Mouse (Mus musculus): ENCODE measurements around the gene Ankdd1a. TPM values are rescaled to one million over a fixed set of nuclear protein-coding genes. Genes with fewer than 3 reads are reported as not detected.

The Ankdd1a gene
- polyA plus RNA-seq, 1 experiment from 2014 or later = 0.14 TPM

DNA sequence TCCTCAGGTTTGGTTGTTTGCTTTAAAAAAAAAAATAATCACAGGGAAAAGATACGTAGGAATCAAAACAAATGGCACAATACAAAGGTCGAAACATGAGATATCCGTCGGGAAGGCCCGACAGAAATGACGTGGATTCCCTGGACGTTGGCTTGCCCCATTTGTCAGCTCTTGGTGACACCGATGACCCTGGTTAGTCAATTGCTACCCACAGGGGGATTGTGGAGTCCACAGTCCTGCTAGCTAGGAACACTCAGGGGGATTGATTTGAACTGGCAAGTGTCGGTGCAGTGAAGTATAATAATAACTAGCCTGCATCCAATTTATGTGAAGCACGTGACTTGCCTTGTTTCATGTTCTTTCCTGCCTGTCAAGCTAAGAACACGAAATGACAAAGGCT, 52.3 kb downstream of the Ankdd1a start:
- 34% methylated on average over 11 of the region's 11 CpGs for WGBS
- ATAC-seq (replicated peaks; ENCODE audit: low FRiP score, low read depth) (no peak), DNase-seq (ENCODE audit: low spot score) (no peak)
- Histone ChIP-seq H3K9ac (ENCODE audit: low read depth, low read length) (no peak overlapping the region), H3K9me3 (replicated peaks; ENCODE audit: low read length) (no peaks in the 10 kb centered on the region), H3K27me3 (ENCODE audit: insufficient read depth, low read length) (no peaks in the 10 kb centered on the region), H3K4me3 (replicated peaks; ENCODE audit: low read depth, low read length) (no peak overlapping the region), H3K27ac (no peak overlapping the region), H3K4me2 (ENCODE audit: low read length) (no peak overlapping the region), H3K4me1 (replicated peaks; ENCODE audit: insufficient read depth, low read length) (no peaks in the 10 kb centered on the region), H3K36me3 (ENCODE audit: insufficient read depth, low read length) (peaks cover 26% of the 10 kb centered on the region; the same call in 1 of the 2 replicates)
- no peak for TF ChIP-seq CTCF (IDR thresholded peaks at IDR 0.05; ENCODE audit: low read depth)

DNA sequence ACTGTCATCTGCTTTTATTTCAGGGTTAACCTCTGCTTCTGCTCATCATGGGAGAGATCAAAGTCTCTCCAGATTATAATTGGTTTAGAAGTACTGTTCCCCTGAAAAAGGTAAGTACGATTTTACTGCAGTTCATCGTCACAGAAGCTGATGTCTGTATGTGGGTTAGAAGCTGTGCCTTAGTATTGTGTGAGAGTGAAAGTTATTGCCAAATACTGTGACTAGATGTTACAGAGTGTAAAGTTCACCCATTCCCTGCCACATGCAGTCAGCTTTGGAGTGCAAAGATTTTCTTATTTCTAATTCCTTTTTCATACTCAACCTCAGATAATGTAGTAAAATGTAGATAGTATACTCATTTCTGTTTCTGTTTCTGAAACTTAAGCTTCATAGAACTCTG, 54.8 kb downstream of the Ankdd1a start:
- 98% methylated on average over 2 of the region's 2 CpGs for WGBS
- Histone ChIP-seq H3K4me1 (replicated peaks; ENCODE audit: insufficient read depth, low read length) (peaks cover 11% of the 10 kb centered on the region; the same call in 1 of the 2 replicates), H3K9me3 (replicated peaks; ENCODE audit: low read length) (no peaks in the 10 kb centered on the region), H3K27me3 (ENCODE audit: insufficient read depth, low read length) (no peaks in the 10 kb centered on the region), H3K4me3 (replicated peaks; ENCODE audit: low read depth, low read length) (no peak overlapping the region), H3K4me2 (ENCODE audit: low read length) (no peak overlapping the region), H3K36me3 (ENCODE audit: insufficient read depth, low read length) (peaks cover 18% of the 10 kb centered on the region; the same call in 1 of the 2 replicates), H3K9ac (ENCODE audit: low read depth, low read length) (no peak overlapping the region), H3K27ac (no peak overlapping the region)
- DNase-seq (ENCODE audit: low spot score) (no peak), ATAC-seq (replicated peaks; ENCODE audit: low FRiP score, low read depth) (no peak)
- no peak for TF ChIP-seq CTCF (IDR thresholded peaks at IDR 0.05; ENCODE audit: low read depth)

DNA sequence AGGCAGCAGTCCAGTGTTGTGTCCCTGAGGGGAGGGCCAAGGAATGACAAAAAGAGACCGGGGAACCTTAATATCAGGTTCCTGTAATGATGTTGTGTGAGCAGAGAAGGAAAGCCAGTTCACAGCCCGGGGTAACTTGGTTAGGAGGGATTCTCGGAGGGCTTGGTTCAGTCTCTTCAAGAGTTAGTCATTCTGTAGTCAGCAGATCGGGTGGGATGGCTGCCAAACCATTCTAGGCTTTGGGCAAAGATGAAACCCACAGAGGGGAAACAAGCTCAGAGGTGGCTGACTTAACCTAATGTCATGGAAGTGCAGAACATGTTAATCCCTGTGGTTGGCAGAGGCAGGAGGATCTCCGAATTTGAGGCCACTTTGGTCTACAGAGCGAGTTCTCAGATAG, 55.8 kb downstream of the Ankdd1a start:
- no peak for ATAC-seq (replicated peaks; ENCODE audit: low FRiP score, low read depth)
- no peak for DNase-seq (ENCODE audit: low spot score)
- peaks cover 13% of the 10 kb centered on the region; the same call in 1 of the 2 replicates for H3K4me1 ChIP-seq (replicated peaks; ENCODE audit: insufficient read depth, low read length)
- H3K27me3 ChIP-seq (ENCODE audit: insufficient read depth, low read length) = no peaks in the 10 kb centered on the region
- H3K9ac ChIP-seq (ENCODE audit: low read depth, low read length) = no peak overlapping the region
- H3K4me2 ChIP-seq (ENCODE audit: low read length) = no peak overlapping the region
- H3K9me3 ChIP-seq (replicated peaks; ENCODE audit: low read length) = no peaks in the 10 kb centered on the region
- no peak overlapping the region for H3K4me3 ChIP-seq (replicated peaks; ENCODE audit: low read depth, low read length)
- H3K27ac ChIP-seq = no peak overlapping the region
- WGBS = 92% methylated on average over 6 of the region's 6 CpGs
- no peak for TF ChIP-seq CTCF (IDR thresholded peaks at IDR 0.05; ENCODE audit: low read depth)
- peaks cover 10% of the 10 kb centered on the region; the same call in 1 of the 2 replicates for H3K36me3 ChIP-seq (ENCODE audit: insufficient read depth, low read length)

DNA sequence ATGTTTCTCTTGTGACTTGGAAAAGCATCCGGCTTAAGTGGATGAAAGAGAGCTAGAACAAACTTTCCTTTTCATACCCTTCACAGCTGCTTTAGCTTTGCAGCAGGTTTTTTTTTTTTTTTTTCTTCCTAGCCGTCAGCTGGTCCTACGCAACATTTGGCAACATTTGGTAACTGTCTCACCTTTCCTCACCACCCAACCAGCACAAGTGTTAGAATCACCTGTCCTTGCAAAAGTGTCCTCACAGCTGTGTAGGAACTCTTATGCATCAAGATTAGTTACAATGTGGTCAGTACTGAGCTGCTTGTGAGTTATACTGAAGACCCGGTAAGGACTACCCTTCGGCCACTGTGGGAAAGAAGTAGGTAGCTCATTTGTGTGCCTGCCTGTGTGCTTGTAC, 57.4 kb downstream of the Ankdd1a start:
- TF ChIP-seq CTCF (IDR thresholded peaks at IDR 0.05; ENCODE audit: low read depth) = no peak
- no peak overlapping the region for H3K4me3 ChIP-seq (replicated peaks; ENCODE audit: low read depth, low read length)
- H3K27ac ChIP-seq = no peak overlapping the region
- peak overlapping the region; percentile 9; the same call in 1 of the 2 replicates for H3K9ac ChIP-seq (ENCODE audit: low read depth, low read length)
- no peak for DNase-seq (ENCODE audit: low spot score)
- no peaks in the 10 kb centered on the region for H3K9me3 ChIP-seq (replicated peaks; ENCODE audit: low read length)
- no peak overlapping the region for H3K4me2 ChIP-seq (ENCODE audit: low read length)
- H3K36me3 ChIP-seq (ENCODE audit: insufficient read depth, low read length) = peaks cover 7% of the 10 kb centered on the region; the same call in 1 of the 2 replicates
- no peak for ATAC-seq (replicated peaks; ENCODE audit: low FRiP score, low read depth)
- WGBS = 74% methylated on average over 5 of the region's 5 CpGs
- peaks cover 13% of the 10 kb centered on the region; the same call in 1 of the 2 replicates for H3K4me1 ChIP-seq (replicated peaks; ENCODE audit: insufficient read depth, low read length)
- H3K27me3 ChIP-seq (ENCODE audit: insufficient read depth, low read length) = no peaks in the 10 kb centered on the region

DNA sequence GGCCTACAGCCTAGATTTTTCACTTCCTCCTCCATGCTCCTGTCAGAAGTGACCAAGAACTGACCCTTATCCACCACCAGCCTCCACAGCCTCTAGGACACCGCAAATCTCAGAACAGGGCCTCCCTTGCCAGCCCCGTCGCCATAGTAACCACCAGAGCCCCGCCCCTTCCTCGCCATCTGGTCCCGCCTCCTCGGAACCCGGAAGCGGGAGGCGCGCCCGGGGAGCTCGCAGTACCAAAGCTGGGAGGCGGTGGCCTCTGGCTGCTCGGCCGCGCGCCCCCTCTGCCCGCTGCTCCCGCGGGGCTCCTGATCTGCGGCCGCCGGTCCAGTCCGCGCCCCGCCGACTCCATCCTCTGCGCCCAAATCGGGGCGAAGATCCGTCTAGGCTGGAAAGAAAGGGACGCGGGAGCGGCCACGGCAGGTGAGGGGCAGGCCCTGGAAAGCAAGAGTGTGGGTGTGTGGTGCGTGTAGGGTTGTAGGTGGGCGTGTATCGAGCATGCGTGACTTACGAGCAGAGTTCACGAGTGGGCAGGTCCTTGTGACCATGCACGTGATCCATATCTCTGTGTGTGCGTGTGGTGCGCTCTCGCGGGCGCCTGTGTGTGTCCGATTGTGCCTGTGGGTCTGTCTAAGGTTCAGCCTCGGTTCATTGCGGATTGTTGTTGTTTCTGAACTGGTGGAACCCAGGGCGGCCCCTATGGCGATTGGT, 59.1 kb downstream of the Ankdd1a start, which contains the start of gene Spg21:
Spg21 (plus strand) TSS at position 216 of the 711 bp plus-strand sequence.
- H3K27me3 ChIP-seq (ENCODE audit: insufficient read depth, low read length) = no peaks in the 10 kb centered on the region
- peaks cover 5% of the 10 kb centered on the region; the same call in 1 of the 2 replicates for H3K36me3 ChIP-seq (ENCODE audit: insufficient read depth, low read length)
- H3K4me2 ChIP-seq (ENCODE audit: low read length) = peak within 1 kb of the TSS; percentile 55
- H3K4me3 ChIP-seq (replicated peaks; ENCODE audit: low read depth, low read length) = peak within 1 kb of the TSS; percentile 81
- no peaks in the 10 kb centered on the region for H3K9me3 ChIP-seq (replicated peaks; ENCODE audit: low read length)
- TF ChIP-seq CTCF (IDR thresholded peaks at IDR 0.05; ENCODE audit: low read depth) = 0 out of 2 replicates have a peak, but pooled peaks have one; percentile 10
- H3K4me1 ChIP-seq (replicated peaks; ENCODE audit: insufficient read depth, low read length) = peaks cover 13% of the 10 kb centered on the region; the same call in 1 of the 2 replicates
- peak; percentile 96 for ATAC-seq (replicated peaks; ENCODE audit: low FRiP score, low read depth)
- under 1% methylated on average over 53 of the region's 53 CpGs for WGBS
- peak within 1 kb of the TSS; percentile 91 for H3K27ac ChIP-seq
- DNase-seq (ENCODE audit: low spot score) = peak; percentile 97
- H3K9ac ChIP-seq (ENCODE audit: low read depth, low read length) = peak within 1 kb of the TSS; percentile 76

DNA sequence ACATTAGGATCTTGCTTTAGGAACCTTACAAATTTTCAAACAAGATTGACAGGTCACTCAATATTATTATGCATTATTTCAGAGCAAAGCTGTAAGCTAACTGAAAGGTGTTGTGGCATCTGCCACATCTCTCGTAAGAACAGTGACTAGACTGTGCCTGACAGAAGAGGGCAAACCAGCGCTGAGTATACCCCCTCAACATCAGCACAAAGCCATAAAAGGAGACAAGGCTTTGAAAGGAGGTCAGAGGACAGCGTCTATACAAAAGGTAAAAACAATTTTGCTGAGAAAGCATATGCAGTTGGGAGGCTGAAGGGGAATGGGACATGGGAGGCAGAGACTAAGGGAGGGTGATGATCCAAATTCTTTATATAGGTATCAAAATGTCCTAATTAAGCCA, 59.8 kb downstream of the Ankdd1a start:
- H3K27ac ChIP-seq = peak overlapping the region; percentile 91
- peak overlapping the region; percentile 81 for H3K4me3 ChIP-seq (replicated peaks; ENCODE audit: low read depth, low read length)
- peaks cover 13% of the 10 kb centered on the region; the same call in 1 of the 2 replicates for H3K4me1 ChIP-seq (replicated peaks; ENCODE audit: insufficient read depth, low read length)
- no peak for DNase-seq (ENCODE audit: low spot score)
- ATAC-seq (replicated peaks; ENCODE audit: low FRiP score, low read depth) = no peak
- no peaks in the 10 kb centered on the region for H3K27me3 ChIP-seq (ENCODE audit: insufficient read depth, low read length)
- 40% methylated on average over 3 of the region's 3 CpGs for WGBS
- H3K9me3 ChIP-seq (replicated peaks; ENCODE audit: low read length) = no peaks in the 10 kb centered on the region
- no peak overlapping the region for H3K9ac ChIP-seq (ENCODE audit: low read depth, low read length)
- H3K36me3 ChIP-seq (ENCODE audit: insufficient read depth, low read length) = no peaks in the 10 kb centered on the region
- H3K4me2 ChIP-seq (ENCODE audit: low read length) = peak overlapping the region; percentile 55
- no peak for TF ChIP-seq CTCF (IDR thresholded peaks at IDR 0.05; ENCODE audit: low read depth)

All from kidney, postnatal 0 days (tissue).